Mouse (Mus musculus): Measurements from ENCODE around the gene Cavin1. TPM values are rescaled to one million over a fixed set of nuclear protein-coding genes. Genes with fewer than 3 reads are reported as not detected.

The Cavin1 gene
- 0.38 TPM for polyA plus RNA-seq (2017; shearing (Covaris generic))

GRCm38 (mm10) chr11:100970557-100970937 lies at the start of gene Cavin1:
Gene Cavin1 (minus strand): TSS chr11:100970887.

GRCm38 (mm10) chr11:101009046-101009887 lies 38.6 kb upstream of the Cavin1 start, which contains the start of gene Atp6v0a1:
Gene Atp6v0a1 (plus strand): TSS chr11:101009452.

GRCm38 (mm10) chr11:100939512-100940151 lies 31.1 kb downstream of the Cavin1 start, which contains the start of gene Stat3:
Gene Stat3 (minus strand): TSS chr11:100939540.

Other genes with a start within 250 kb of the Cavin1 start
- gene Rab5c, start 232.7 kb downstream of the Cavin1 start, polyA plus RNA-seq (2017; shearing (Covaris generic)): 58.6 TPM
- 0.20 TPM for gene Kcnh4, start 210.9 kb downstream of the Cavin1 start, polyA plus RNA-seq (2017; shearing (Covaris generic))
- gene Hcrt, start 208.0 kb downstream of the Cavin1 start, polyA plus RNA-seq (2017; shearing (Covaris generic)): not detected
- 5.0 TPM for gene Ghdc, start 199.9 kb downstream of the Cavin1 start, polyA plus RNA-seq (2017; shearing (Covaris generic))
- gene Stat5b, start 120.2 kb downstream of the Cavin1 start, polyA plus RNA-seq (2017; shearing (Covaris generic)): 173 TPM
- gene Stat5a, start 111.5 kb downstream of the Cavin1 start, polyA plus RNA-seq (2017; shearing (Covaris generic)): 102 TPM
- 307 TPM for gene Stat3, start 31.3 kb downstream of the Cavin1 start, polyA plus RNA-seq (2017; shearing (Covaris generic))
- gene Atp6v0a1, start 38.6 kb upstream of the Cavin1 start, polyA plus RNA-seq (2017; shearing (Covaris generic)): 10.3 TPM
- gene Naglu, start 99.1 kb upstream of the Cavin1 start, polyA plus RNA-seq (2017; shearing (Covaris generic)): 6.7 TPM
- gene Hsd17b1, start 107.5 kb upstream of the Cavin1 start, polyA plus RNA-seq (2017; shearing (Covaris generic)): 0.42 TPM
- gene Coasy, start 111.7 kb upstream of the Cavin1 start, polyA plus RNA-seq (2017; shearing (Covaris generic)): 35.2 TPM
- 126 TPM for gene Mlx, start 116.4 kb upstream of the Cavin1 start, polyA plus RNA-seq (2017; shearing (Covaris generic))
- 8.4 TPM for gene Psmc3ip, start 124.5 kb upstream of the Cavin1 start, polyA plus RNA-seq (2017; shearing (Covaris generic))
- 70.2 TPM for gene Retreg3, start 149.0 kb upstream of the Cavin1 start, polyA plus RNA-seq (2017; shearing (Covaris generic))
- 45.3 TPM for gene Tubg1, start 149.1 kb upstream of the Cavin1 start, polyA plus RNA-seq (2017; shearing (Covaris generic))
- 4.3 TPM for gene Tubg2, start 185.0 kb upstream of the Cavin1 start, polyA plus RNA-seq (2017; shearing (Covaris generic))
- gene Cntnap1, start 199.6 kb upstream of the Cavin1 start, polyA plus RNA-seq (2017; shearing (Covaris generic)): 0.13 TPM
- 0.24 TPM for gene Plekhh3, start 200.5 kb upstream of the Cavin1 start, polyA plus RNA-seq (2017; shearing (Covaris generic))
- 1.9 TPM for gene Ccr10, start 204.6 kb upstream of the Cavin1 start, polyA plus RNA-seq (2017; shearing (Covaris generic))

Measured in activated CD4-positive, CD25-positive, alpha-beta regulatory T cell, adult 9 weeks (primary cell).